Mouse (Mus musculus) Patski (cell line): ENCODE data around the gene Tbcb. TPM values are rescaled to one million over a fixed set of nuclear protein-coding genes. Genes with fewer than 3 reads are reported as not detected.
"Not testable (repeated sequence)": the region's sequence is repeated elsewhere in the genome, so short reads cannot be mapped to it uniquely, and the experiment has no call there.

Source experiments
- ATAC-seq: fragments of 100-300 bp; one replicate; pipeline ENCODE4 v1.8.0; 2021
- CTCF ChIA-PET: fragments of 350-600 bp; sonication (Branson Sonifier 250); formaldehyde crosslinking; loops from one replicate; lab custom pipeline; 2022; ENCODE audit warnings: inconsistent platforms; lab: Charles Lee
- POLR2A ChIA-PET: fragments of 350-600 bp; sonication (Branson Sonifier 250); formaldehyde crosslinking; loops from one replicate; lab custom pipeline; 2022; ENCODE audit warnings: antibody characterized with exemption, inconsistent platforms; lab: Charles Lee
- DNase-seq: peaks from one replicate; pipeline ENCODE4 v3.0.0-alpha.2; 2011; ENCODE audit warnings: low read depth, low spot score
- H3K27me3 ChIP-seq: fragments of 371-371 bp; one replicate; pipeline ENCODE4 v1.5.1; 2021
- CTCF ChIP-seq: fragments of 100-300 bp; IDR thresholded peaks from one replicate; pipeline ENCODE4 v1.5.1; 2021
- in situ Hi-C: fragments of 300-500 bp; cut with MboI; formaldehyde crosslinking; loops from 3 replicates; pipeline ENCODE4 v1.11.1; 2018; ENCODE audit warnings: low pct_unique_long_range_greater_than_20kb, mixed read lengths
- polyA plus RNA-seq: library from polyadenylated mRNA; unstranded; gene quantifications from one replicate; pipeline ENCODE4 v1.2.3, GENCODE M21; 2021

Gene Tbcb
- polyA plus RNA-seq, 1 experiment from 2014 or later: 87.4 TPM

DNA sequence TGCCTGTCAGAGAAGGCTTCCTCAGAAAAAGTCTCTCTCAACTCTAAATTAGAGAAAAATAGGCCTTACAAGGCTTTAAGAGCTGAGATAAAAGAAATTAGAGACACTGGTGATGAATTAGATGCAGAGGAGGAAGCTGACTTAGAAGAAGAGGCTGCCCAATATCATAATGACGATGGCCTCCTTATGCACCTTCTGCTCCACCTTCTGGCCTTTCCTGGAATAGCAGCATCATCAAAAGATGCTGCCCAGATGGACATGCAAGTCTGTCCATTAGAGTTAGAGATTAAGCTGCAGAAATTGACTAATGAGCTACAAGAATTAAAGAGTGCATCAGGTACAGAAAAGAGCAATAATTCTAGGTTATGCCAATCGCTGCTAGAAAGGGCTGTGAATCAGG is 26.7 kb downstream of the Tbcb start:
- H3K27me3 ChIP-seq: peaks cover 5% of the 10 kb centered on the region
- ATAC-seq: no peak
- TF ChIP-seq CTCF: peak; percentile 71
- ChIA-PET CTCF (interaction anchor here (0.9 to 4.3 kb wide), 10 partner anchors 9 to 37 kb away, joined by 3 to 34 read pairs (median 5); partner anchors contain the start of gene Zfp146), POLR2A (interaction anchor here (0.8 to 1.1 kb wide), 2 partner anchors 12 to 15 kb away, joined by 3 read pairs; no protein-coding TSS in a partner anchor)
- no peak for DNase-seq
- in situ Hi-C loops: no loop called here

DNA sequence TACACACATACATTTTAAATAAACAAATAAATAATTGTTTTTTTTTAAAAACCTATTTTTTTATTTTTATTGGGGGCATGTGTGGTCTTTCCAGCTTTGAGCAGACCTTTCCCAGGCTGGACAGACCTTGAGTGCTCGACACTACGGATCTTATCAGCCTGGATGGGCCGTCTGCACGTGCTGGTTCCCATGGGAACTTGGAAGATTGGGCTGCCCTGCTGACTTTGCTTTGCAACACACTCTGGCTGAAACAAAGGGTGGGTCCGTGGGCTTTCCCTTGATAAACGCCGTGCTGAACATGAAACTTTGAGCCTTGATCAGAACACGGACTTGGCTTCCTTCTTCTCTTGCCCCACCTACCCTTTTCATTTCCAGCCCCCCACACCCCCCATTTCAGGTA is 27.7 kb downstream of the Tbcb start:
- peaks cover 5% of the 10 kb centered on the region for H3K27me3 ChIP-seq
- no peak for DNase-seq
- TF ChIP-seq CTCF: no peak
- CTCF ChIA-PET: interaction anchor here (0.6 to 4.3 kb wide), 5 partner anchors 12 to 27 kb away, joined by 3 to 34 read pairs (median 3); no protein-coding TSS in a partner anchor
- ATAC-seq: no peak
- in situ Hi-C loops: no loop called here
- POLR2A ChIA-PET: interaction anchor here (0.5 to 1.1 kb wide), 2 partner anchors 16 to 21 kb away, joined by 3 to 4 read pairs; no protein-coding TSS in a partner anchor

DNA sequence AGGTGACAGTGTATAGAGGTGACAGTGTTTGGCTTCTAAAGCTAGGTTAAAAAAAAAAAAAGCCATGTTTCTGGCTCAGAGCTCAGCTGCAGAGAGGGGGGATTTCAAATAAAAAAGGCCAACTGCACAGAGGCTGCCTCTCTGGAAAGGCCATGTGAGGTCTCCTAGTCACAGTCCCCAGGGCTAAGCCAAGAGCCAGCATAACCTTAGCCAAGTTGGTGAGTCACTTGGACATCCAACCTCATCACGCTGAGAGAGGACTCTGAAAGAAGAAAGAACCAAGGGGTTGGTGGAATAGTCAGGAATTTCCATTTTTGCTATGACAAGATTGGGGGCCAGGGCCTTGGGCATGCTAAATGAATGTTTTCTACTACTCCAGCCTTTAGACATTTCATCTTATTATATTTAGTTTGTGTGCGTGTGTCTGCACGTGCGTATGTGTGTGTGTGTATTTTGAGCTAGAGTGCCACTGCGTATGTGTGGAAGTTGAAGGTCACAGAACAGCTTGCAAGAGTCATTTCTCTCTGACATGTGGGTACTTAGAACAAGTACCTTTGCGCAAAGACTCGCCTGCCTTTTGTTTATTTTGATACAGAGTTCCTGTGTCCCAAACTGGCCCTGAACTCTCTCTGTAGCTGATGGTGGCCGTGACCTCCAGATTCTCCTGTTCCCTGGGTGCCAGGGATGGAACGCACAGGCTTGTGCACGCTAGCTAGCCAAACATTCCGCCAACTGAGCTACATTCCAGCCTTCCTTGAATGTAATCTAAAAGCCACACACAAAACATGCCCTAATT is 29.0 kb downstream of the Tbcb start:
- ATAC-seq: no peak
- no peak for DNase-seq
- no peak for TF ChIP-seq CTCF
- CTCF ChIA-PET: interaction anchor here (0.8 to 4.3 kb wide), 5 partner anchors 13 to 30 kb away, joined by 3 to 34 read pairs (median 4); no protein-coding TSS in a partner anchor
- POLR2A ChIA-PET: no interaction called here
- no peaks in the 10 kb centered on the region for H3K27me3 ChIP-seq
- in situ Hi-C loops: no loop called here

DNA sequence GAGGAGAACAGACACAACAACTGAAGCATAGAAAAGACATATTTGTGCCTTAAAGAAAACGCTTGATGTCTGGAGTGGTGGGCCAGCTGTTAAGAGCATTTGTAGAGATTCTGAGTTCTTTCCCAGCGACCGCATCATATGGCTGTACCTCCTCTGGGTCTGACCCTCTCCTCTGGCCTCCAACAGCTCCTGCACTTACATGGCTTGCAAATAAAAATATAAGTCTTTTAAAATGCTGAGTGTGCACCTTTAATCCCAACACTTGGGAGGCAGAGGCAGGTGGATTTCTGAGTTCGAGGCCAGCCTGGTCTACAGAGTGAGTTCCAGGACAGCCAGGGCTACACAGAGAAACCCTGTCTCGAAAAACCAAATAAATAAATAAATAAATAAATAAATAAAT is 31.4 kb downstream of the Tbcb start:
- not testable (repeated sequence) for ATAC-seq

DNA sequence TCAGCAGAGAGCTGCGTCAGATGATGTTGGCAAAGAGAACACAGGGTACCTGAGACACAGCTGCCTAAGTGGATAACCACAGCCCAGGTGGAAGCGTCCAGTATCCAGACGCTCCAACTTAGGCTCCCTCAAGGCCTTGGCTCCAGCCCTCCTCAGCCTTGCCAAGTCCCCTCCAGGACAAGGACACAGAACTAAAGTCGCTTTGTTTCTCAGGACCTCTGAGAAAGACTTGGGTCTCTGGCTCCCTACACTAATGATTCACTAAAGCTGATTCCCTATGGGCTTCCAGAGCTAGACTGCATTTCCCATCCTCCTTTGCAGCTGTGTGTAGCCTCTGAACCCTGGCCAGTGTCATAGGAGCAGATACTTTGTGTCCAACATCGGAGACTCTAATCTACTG is 31.9 kb downstream of the Tbcb start:
- ChIA-PET CTCF (interaction anchor here (2.2 to 4.3 kb wide), 2 partner anchors 10 to 17 kb away, joined by 12 to 17 read pairs; no protein-coding TSS in a partner anchor), POLR2A (interaction anchor here (0.5 kb wide), 1 partner anchor 23 kb away, joined by 4 read pairs; no protein-coding TSS in a partner anchor)
- ATAC-seq: no peak
- no peaks in the 10 kb centered on the region for H3K27me3 ChIP-seq
- TF ChIP-seq CTCF: no peak
- no peak for DNase-seq
- in situ Hi-C loops: no loop called here

More for the DNA sequence above, 31.4 kb downstream of the Tbcb start:
- in situ Hi-C loops, DNase-seq, H3K27me3 ChIP-seq: not testable (repeated sequence)
- ChIA-PET POLR2A (interaction anchor here (0.5 kb wide), 1 partner anchor 22 kb away, joined by 4 read pairs; no protein-coding TSS in a partner anchor), CTCF (interaction anchor here (4.3 kb wide), 1 partner anchor 17 kb away, joined by 17 read pairs; no protein-coding TSS in a partner anchor)

DNA sequence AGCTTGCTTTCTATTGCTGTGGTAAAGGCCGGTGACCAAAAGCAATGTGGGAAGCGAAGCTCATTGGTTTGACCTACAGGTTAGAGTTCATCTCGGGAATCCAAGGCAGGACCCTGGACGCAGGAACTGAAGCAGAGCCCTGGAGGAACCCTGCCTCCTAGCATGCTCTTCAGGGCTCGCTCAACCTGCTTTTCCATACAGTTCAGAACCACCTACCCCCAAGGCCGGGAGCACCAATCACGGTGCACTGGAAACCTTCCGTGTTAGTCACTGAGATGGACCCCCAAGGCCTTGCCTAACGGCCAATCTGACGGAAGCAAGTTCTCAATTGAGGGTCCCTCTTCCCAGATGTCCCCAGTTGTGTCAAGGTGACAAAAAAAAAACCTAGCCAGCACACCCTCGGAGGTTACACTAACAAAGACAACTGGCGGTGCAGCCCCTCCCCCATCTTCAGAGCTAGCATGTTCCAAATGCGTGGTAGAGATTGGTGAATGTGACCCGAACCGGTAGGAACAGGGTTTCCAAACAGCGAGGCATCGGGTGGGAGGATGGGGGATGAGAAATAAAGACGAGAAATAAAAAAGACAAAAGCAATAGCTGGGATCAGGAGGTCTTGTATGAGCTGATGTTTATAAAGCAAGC is 32.5 kb downstream of the Tbcb start:
- in situ Hi-C loops: no loop called here
- no peaks in the 10 kb centered on the region for H3K27me3 ChIP-seq
- no peak for TF ChIP-seq CTCF
- ChIA-PET POLR2A (interaction anchor here (1.2 kb wide), 1 partner anchor 11 kb away, joined by 4 read pairs; no protein-coding TSS in a partner anchor), CTCF (interaction anchor here (1.0 to 4.3 kb wide), 6 partner anchors 10 to 45 kb away, joined by 3 to 17 read pairs (median 10); no protein-coding TSS in a partner anchor)
- DNase-seq (no peak), ATAC-seq (no peak)

DNA sequence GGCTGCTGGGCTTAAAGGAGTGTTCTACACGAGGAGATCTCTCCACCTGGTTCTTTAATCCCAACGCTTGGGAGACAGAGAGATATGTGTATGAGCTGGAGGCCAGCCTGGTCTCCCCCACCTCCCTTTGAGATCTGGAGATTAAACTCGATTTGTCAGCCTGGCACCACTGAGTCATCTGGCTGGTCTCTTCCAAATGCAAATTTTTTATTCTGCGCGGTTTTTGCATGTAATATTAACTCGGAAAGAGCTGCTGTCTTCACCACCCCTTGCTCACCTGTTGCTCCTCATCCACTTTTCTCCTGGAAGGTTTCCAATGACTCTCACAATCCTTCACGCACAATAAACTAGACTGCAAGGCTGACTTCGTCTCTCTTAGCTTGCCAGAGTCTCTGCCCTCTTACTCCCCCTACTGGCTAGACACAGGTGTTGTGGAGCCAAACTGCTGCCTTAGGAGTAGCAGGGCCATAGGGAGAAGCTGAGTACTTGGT is 33.5 kb downstream of the Tbcb start, which contains the start of gene Capns1:
TSS of gene Capns1 (minus strand) at position 331 of the 491 bp plus-strand sequence.
- peak; percentile 94 for TF ChIP-seq CTCF
- in situ Hi-C loops: no loop called here
- H3K27me3 ChIP-seq: no peaks in the 10 kb centered on the region
- peak; percentile 46 for ATAC-seq
- ChIA-PET CTCF (interaction anchor here (0.7 to 4.3 kb wide), 13 partner anchors 9 to 43 kb away, joined by 3 to 17 read pairs (median 6); no protein-coding TSS in a partner anchor), POLR2A (interaction anchor here (0.7 to 1.2 kb wide), 2 partner anchors 9 to 29 kb away, joined by 3 to 4 read pairs; no protein-coding TSS in a partner anchor)
- DNase-seq: peak; percentile 90

DNA sequence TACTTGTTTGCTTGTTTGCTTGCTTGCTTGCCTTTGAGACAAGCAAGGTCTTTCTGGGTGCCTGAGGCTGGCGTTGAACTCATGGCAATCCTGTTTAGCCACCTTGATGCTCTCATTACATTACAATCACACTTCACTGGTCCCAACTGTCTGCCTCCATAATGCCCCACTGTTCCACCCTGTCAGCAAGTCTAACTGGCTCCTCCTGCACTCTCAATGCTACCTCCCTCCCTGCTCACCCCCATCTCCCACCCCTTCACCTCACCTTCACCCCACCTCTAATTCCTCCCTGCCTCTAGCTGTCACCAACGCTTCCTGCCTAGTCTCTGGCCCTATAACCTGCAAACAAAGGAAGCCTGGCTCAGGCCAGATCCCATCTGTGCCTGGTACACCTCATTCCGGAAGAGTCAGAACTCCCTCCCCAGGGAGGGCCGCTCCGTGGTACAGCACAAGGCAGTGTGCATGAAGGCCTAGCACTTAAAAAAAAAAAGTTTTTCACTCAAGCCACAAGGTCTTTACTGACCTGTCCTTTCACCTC is 34.4 kb downstream of the Tbcb start:
- in situ Hi-C loops: no loop called here
- DNase-seq (no peak), ATAC-seq (no peak)
- CTCF ChIA-PET: interaction anchor here (1.0 to 4.3 kb wide), 9 partner anchors 8 to 21 kb away, joined by 3 to 17 read pairs (median 7); no protein-coding TSS in a partner anchor
- TF ChIP-seq CTCF: no peak
- POLR2A ChIA-PET: interaction anchor here (0.7 kb wide), 1 partner anchor 28 kb away, joined by 3 read pairs; no protein-coding TSS in a partner anchor
- H3K27me3 ChIP-seq: no peaks in the 10 kb centered on the region

DNA sequence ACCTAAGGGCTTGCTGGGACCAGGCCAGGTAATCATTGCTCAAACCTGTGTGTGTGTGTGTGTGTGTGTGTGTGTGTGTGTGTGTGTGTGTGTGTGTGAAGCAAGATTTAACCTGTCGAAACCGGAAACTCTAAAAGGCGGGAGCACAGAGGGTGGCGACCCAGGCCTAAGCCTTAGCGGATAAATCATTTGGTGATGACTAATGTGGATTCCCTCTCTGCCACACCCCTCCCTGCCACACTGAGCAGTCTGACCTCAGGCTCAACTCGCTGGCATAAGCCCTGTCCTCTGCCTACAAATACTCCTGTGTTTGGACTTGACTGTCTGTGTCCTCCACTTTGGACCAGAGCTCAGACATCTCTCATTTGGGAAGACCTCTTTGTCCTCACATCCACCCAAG is 35.9 kb downstream of the Tbcb start:
- TF ChIP-seq CTCF: no peak
- CTCF ChIA-PET: interaction anchor here (1.2 to 1.9 kb wide), 2 partner anchors 9 to 21 kb away, joined by 4 to 5 read pairs; no protein-coding TSS in a partner anchor
- H3K27me3 ChIP-seq: no peaks in the 10 kb centered on the region
- peak; percentile 37 for ATAC-seq
- in situ Hi-C loops: no loop called here
- DNase-seq: no peak
- POLR2A ChIA-PET: no interaction called here
